Mouse (Mus musculus) myocyte (in vitro differentiated cells): ENCODE measurements around the gene Zfp473.

ENCODE experiments used
- E2F4 ChIP-seq: IDR thresholded peaks from one replicate; pipeline ENCODE4 v1.6.1; 2011; ENCODE audit warnings: mild to moderate bottlenecking, control low read depth, moderate library complexity; ENCODE audit not compliant: insufficient read depth
- MAX ChIP-seq: IDR thresholded peaks from one replicate; pipeline ENCODE4 v1.6.1; 2011; ENCODE audit warnings: low read depth, mild to moderate bottlenecking, control low read depth
- POLR2A ChIP-seq: IDR thresholded peaks from one replicate; pipeline ENCODE4 v1.6.1; 2011; ENCODE audit warnings: low read depth, mild to moderate bottlenecking, control low read depth, moderate library complexity; ENCODE audit not compliant: insufficient read length
- TCF12 ChIP-seq: IDR thresholded peaks from one replicate; pipeline ENCODE4 v1.6.1; 2011; ENCODE audit warnings: mild to moderate bottlenecking, control low read depth; ENCODE audit not compliant: poor library complexity, insufficient read depth, severe bottlenecking

DNA sequence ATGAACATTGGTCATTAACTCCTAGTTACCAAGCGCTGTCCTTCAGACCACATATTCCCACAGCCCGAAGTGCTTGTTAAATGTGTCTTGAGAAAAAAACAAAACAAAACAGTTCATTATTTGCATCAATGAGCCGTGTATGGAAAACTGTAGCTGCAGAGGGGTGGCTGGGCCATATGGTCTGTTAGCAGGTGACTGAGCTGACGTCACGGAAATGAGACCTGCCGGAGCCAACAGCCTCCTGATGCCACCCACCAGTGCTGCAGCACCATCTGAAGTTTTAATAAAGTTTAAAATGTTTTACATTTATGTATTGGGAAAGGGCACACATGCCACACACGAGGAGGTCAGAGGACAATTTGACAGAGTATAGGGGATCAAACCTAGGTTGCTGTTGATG is 61.5 kb downstream of the Zfp473 start:
- TF ChIP-seq E2F4, result no peak
- TF ChIP-seq POLR2A, result no peak
- no peak for TF ChIP-seq MAX
- TF ChIP-seq TCF12, result no peak
